Mouse (Mus musculus) adrenal gland, postnatal 10 days (tissue): Measurements from ENCODE around the gene Kcnma1. TPM values are rescaled to one million over a fixed set of nuclear protein-coding genes. Genes with fewer than 3 reads are reported as not detected.

Experiments
- DNase-seq: peaks from one replicate; pipeline ENCODE4 v3.0.0; 2021; ENCODE audit warnings: mixed read lengths
- total RNA-seq, 2 experiments: library from RNA; stranded (reverse); gene quantifications; 2 replicates each; pipeline ENCODE4 v1.2.3; 2021

Gene Kcnma1
- total RNA-seq, 2 experiments from 2014 or later: 27.2 to 48.2 TPM

GRCm38 (mm10) chr14:23589744-23590481 lies 424.4 kb downstream of the Kcnma1 start:
- DNase-seq: no peak

- DNase-seq: peak; percentile 50
These were observed 426.8 kb downstream of the Kcnma1 start for GRCm38 (mm10) chr14:23587451-23587850.

DNA sequence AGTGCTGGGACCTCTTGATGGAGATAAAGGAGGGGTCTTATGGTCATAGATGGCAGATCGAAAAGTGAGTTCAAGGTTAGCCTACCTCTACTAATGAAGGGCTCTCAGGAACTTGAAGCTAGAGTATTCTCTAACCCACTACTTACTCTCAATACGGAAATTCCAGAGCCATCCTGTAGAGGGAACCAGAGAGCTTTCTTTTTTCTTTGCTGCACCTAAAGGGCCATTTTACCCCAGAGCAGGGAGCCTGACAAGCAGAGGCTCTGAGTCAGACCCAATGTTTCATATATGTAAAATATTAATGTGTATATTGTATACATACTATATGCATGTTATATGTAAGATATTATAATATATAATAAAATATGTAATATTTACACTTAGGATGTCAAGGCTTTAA lies 431.1 kb downstream of the Kcnma1 start:
- DNase-seq: peak; percentile 75

GRCm38 (mm10) chr14:23581282-23581681 lies 433.0 kb downstream of the Kcnma1 start:
- no peak for DNase-seq

GRCm38 (mm10) chr14:23575951-23576350 lies 438.3 kb downstream of the Kcnma1 start:
- peak; percentile 35 for DNase-seq

DNA sequence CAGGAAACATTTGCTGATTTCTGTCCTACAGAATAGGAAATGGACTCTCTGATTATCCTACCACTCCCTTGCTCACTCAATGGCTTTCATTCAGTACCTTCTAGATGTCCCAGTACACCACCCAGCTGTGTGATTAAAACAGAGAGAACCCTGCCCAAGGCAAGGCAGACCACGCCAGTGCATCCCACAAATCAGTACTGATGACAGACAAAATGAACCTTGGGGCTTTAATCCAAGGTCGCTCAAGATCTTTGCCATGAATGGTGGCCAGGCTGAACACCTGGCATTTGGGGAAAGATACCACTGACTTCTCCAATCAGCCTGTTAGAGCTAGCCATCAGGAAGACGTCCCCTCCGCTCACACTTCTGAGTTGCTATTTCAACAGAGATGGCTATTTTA lies 440.2 kb downstream of the Kcnma1 start:
- DNase-seq: peak; percentile 15

GRCm38 (mm10) chr14:23573385-23573784 lies 440.9 kb downstream of the Kcnma1 start:
- DNase-seq: no peak

DNA sequence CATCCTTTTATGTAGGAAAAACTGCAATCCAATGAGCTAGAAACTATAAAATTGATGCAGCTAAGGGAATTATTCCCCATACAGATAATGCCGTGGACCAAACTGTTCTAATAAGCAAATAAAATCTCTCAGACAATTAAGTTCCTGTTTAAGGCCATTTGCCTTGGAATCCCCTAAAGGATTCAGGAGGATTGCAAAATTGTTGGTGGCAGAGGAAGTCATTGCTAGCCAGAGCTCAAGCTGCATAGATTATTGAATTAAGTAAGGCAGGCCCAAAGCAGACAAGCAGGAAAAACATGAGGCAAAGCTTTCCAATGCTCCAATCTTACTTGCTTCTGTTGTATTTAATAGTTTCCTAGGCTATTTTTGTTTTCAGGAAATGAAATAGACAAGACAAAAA lies 441.5 kb downstream of the Kcnma1 start:
- DNase-seq: no peak

GRCm38 (mm10) chr14:23570251-23570650 lies 444.0 kb downstream of the Kcnma1 start:
- DNase-seq: peak; percentile 22

DNA sequence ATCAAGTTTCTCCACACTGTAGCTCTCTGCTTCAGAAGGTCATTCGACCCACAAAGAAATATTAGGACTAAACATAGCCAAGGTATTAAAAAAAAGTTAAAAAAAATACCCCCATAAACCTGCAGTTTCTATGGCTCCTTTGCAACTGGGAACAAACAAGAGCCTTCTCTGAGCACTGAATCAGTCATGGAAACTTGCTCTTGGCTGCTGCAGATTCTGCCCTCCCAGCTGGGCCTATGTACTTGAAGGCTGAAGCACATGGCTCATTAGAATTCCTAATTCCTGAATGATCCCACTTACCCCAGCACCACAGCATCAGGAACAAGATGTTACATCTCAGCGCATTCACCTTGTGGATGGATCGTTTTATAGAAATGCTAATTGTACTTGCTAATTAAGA lies 448.4 kb downstream of the Kcnma1 start:
- no peak for DNase-seq

GRCm38 (mm10) chr14:23564474-23564873 lies 449.8 kb downstream of the Kcnma1 start:
- no peak for DNase-seq

DNA sequence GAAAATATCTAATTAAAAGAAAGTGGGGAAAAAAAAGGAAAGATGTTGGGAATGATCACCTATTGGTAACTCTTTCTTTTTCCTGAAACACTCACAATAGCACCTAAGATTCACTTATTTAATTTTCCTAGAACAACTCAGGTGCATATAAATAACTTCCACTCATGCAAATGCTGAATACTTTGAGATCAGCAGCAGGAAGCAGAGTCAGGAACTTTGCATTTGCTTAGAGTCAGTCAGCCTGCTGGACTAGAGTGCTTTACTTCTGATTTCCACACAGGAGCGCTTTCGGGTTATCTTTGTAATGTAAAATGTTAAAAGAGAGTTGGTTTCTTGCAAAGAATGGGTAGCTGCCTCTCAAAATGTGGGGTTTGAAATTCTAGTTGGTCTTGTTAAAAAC lies 451.1 kb downstream of the Kcnma1 start:
- DNase-seq: no peak

DNA sequence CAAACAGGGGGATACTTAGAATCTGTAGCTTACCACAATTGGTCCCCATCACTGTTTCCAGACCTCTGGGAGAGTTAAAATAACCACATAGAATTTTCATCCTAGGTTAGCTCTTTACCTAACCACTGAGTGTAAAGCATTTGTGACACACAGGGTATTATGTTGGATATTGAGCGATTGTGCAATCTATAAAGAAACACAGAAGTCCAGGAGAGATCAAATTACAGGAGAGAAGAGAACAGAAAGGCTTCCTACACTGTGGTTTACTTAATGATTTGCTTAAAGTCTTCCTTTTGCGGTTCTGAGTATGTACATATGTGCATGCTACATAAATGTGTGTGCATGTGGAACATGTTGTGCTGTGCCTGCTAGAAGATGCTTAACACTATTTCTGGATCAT lies 458.6 kb downstream of the Kcnma1 start:
- DNase-seq: no peak

GRCm38 (mm10) chr14:23552252-23552974 lies 461.9 kb downstream of the Kcnma1 start:
- DNase-seq: peak; percentile 27

DNA sequence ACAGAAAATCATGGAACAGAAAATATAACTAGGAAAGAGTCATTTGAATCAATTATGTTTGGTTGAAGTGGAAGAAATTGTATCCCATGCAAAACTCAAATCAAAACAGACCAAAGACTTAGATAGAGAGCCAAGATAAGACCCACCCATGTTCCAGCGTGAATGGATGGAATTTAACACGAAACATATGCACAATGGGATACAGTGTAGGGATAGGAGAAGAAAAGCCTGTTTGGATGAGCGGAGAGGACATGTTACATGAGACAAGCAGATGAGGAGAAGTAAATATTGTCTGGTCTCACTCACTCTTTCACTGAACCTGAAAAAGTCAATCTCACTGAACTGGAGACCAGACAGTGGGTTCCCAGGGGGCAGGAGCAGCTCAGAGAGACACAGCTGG lies 463.8 kb downstream of the Kcnma1 start:
- no peak for DNase-seq

- no peak for DNase-seq
These were observed 472.2 kb downstream of the Kcnma1 start for GRCm38 (mm10) chr14:23542131-23542530.

- DNase-seq: no peak
These were observed 474.7 kb downstream of the Kcnma1 start for GRCm38 (mm10) chr14:23539621-23540020.

GRCm38 (mm10) chr14:23533346-23533745 lies 480.9 kb downstream of the Kcnma1 start:
- DNase-seq: no peak

DNA sequence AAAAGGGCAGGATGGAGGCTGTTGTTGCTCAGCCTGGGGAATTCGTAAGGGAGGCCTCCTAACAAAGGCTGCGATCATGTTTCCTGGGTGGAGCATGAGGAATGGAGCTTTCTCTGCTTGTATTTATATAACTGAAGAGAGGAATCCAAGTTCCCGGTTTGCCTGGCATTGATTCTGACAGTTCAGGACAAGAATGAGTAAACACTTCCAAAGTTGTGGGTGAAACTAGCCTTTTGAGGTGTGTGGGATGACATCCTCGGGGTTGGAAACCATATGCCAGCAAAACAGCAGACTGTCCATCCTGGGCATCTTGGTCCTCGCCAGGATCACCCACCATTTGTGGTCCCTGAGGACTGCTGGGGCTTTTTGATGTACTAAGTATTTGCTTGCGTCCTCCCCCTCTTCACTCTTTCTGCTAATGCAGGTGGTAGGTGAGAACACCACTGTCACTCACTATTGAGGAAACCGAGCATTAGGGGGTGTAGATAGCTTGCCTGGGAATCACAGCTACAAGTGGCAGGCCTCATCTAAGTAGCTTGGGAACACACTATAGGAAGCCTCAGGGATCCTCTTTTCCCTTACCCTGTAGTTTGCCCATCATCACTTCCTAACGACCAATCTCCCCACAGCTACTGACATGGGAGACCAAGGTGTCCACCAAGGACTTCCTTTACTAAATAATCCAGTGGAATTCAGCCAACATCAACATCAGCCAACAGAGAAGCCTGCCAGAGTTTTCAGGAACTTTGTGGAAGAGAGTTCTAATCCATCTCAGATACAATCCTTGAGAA lies 482.4 kb downstream of the Kcnma1 start:
- DNase-seq: no peak

DNA sequence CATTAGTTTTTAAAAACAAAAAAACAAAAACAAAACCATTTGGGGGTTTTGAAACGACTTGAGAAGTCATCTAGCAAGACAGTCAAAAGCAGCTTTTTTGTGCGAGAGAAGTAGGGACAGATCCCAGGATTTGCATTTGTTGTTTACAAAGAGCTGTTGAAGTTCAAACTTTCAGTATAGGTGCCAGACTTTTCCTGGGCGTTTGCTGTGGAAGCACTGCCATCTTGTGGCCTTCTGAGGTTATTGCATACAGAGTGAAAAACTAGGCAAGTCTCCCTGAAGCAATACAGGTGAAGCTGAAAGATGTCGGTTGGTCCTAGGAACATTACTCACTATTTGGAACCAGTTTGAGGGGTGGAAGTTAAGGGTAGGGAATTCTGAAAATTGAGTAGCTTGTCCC lies 484.6 kb downstream of the Kcnma1 start:
- peak; percentile 70 for DNase-seq

- DNase-seq: no peak
These were observed 485.1 kb downstream of the Kcnma1 start for GRCm38 (mm10) chr14:23529229-23529628.

- no peak for DNase-seq
These were observed 488.4 kb downstream of the Kcnma1 start for GRCm38 (mm10) chr14:23525910-23526309.
